Mouse (Mus musculus) MEL (cell line): Measurements from ENCODE around the gene Gabra5. TPM values are rescaled to one million over a fixed set of nuclear protein-coding genes. Genes with fewer than 3 reads are reported as not detected.

Source experiments
- DNase-seq: peaks from one replicate; pipeline ENCODE4 v3.0.0; 2011; ENCODE audit warnings: low read depth, low spot score
- H3K27ac ChIP-seq: 2 replicates; pipeline ENCODE4 v1.5.1; 2012; ENCODE audit warnings: low read depth, mild to moderate bottlenecking, control low read depth, low read length, moderate library complexity; ENCODE audit not compliant: control insufficient read depth
- H3K27me3 ChIP-seq, 2 experiments: fragments of 150-350 bp in 1 of 2; sonication (generic) in 1 of 2; 2 replicates each; pipeline ENCODE4 v1.6.1; 2012; ENCODE audit warnings: low read length in 2 of 2, mild to moderate bottlenecking in 2 of 2, improper control_type of control experiment in 1 of 2, moderate library complexity in 1 of 2; ENCODE audit not compliant: insufficient read depth in 2 of 2, control insufficient read depth in 1 of 2
- H3K36me3 ChIP-seq, 2 experiments: 2 replicates each; pipeline ENCODE4 v1.6.1; 2012 to 2014; ENCODE audit warnings: low read length in 2 of 2, improper control_type of control experiment in 1 of 2, inconsistent platforms in 1 of 2, mild to moderate bottlenecking in 1 of 2; ENCODE audit not compliant: insufficient read depth in 2 of 2, control insufficient read depth in 1 of 2
- H3K4me1 ChIP-seq, 2 experiments: fragments of 150-350 bp in 1 of 2; sonication (generic) in 1 of 2; 2 replicates each; pipeline ENCODE4 v1.6.1; 2012; ENCODE audit warnings: low read length in 2 of 2, improper control_type of control experiment in 1 of 2, mild to moderate bottlenecking in 1 of 2; ENCODE audit not compliant: insufficient read depth in 2 of 2, control insufficient read depth in 1 of 2
- H3K4me3 ChIP-seq, 2 experiments: fragments of 150-350 bp in 1 of 2; sonication (generic) in 1 of 2; 2 replicates each; pipeline ENCODE4 v1.5.1; 2012; ENCODE audit warnings: low read depth in 2 of 2, low read length in 2 of 2, mild to moderate bottlenecking in 2 of 2, moderate library complexity in 2 of 2, control low read depth in 1 of 2, improper control_type of control experiment in 1 of 2; ENCODE audit not compliant: control insufficient read depth in 1 of 2, insufficient read depth in 1 of 2
- H3K79me2 ChIP-seq: 2 replicates; pipeline ENCODE4 v1.6.1; 2012; ENCODE audit warnings: mild to moderate bottlenecking, low read length, moderate library complexity; ENCODE audit not compliant: control insufficient read depth, poor library complexity, insufficient read depth
- H3K9ac ChIP-seq: 2 replicates; pipeline ENCODE4 v1.6.1; 2012; ENCODE audit warnings: low read depth, mild to moderate bottlenecking, control low read depth, low read length, moderate library complexity; ENCODE audit not compliant: control insufficient read depth, poor library complexity, severe bottlenecking
- H3K9me3 ChIP-seq: fragments of 150-350 bp; sonication (generic); replicated peaks from 2 replicates; pipeline ENCODE4 v1.6.1; 2012; ENCODE audit warnings: mild to moderate bottlenecking, low read length, improper control_type of control experiment, moderate library complexity; ENCODE audit not compliant: insufficient read depth
- ELF1 ChIP-seq: IDR thresholded peaks from 2 replicates; pipeline ENCODE4 v1.6.1; 2014; ENCODE audit warnings: low read depth, mild to moderate bottlenecking, inconsistent platforms, low read length, improper control_type of control experiment, moderate library complexity
- EP300 ChIP-seq, 2 experiments: IDR thresholded peaks; 2 replicates each; pipeline ENCODE4 v1.6.1; 2011; ENCODE audit warnings: improper control_type of control experiment in 2 of 2, low read length in 2 of 2, low read depth in 1 of 2, mild to moderate bottlenecking in 1 of 2
- ETS1 ChIP-seq: IDR thresholded peaks from 2 replicates; pipeline ENCODE4 v1.6.1; 2012; ENCODE audit warnings: low read depth, mild to moderate bottlenecking, inconsistent platforms, low read length, improper control_type of control experiment, moderate library complexity
- HCFC1 ChIP-seq: IDR thresholded peaks from 2 replicates; pipeline ENCODE4 v1.6.1; 2012; ENCODE audit warnings: low read depth, mild to moderate bottlenecking, inconsistent platforms, low read length, improper control_type of control experiment, moderate library complexity
- JUND ChIP-seq: IDR thresholded peaks from 2 replicates; pipeline ENCODE4 v1.6.1; 2011; ENCODE audit warnings: low read depth, mild to moderate bottlenecking, improper control_type of control experiment, low read length
- KAT2A ChIP-seq: conservative IDR thresholded peaks from 2 replicates; pipeline ENCODE4 v1.6.1; 2012; ENCODE audit warnings: low read depth, low read length, improper control_type of control experiment, inconsistent platforms
- MAX ChIP-seq: IDR thresholded peaks from 2 replicates; pipeline ENCODE4 v1.6.1; 2011; ENCODE audit warnings: low read length, improper control_type of control experiment
- MAZ ChIP-seq: IDR thresholded peaks from 2 replicates; pipeline ENCODE4 v1.6.1; 2012; ENCODE audit warnings: low read depth, mild to moderate bottlenecking, inconsistent platforms, low read length, improper control_type of control experiment
- MEF2A ChIP-seq: IDR thresholded peaks from 2 replicates; pipeline ENCODE4 v1.6.1; 2014; ENCODE audit warnings: low read depth, mild to moderate bottlenecking, inconsistent platforms, low read length, improper control_type of control experiment; ENCODE audit not compliant: poor library complexity, insufficient replicate concordance, severe bottlenecking; ENCODE audit errors: extremely low read depth
- MXI1 ChIP-seq: IDR thresholded peaks from 2 replicates; pipeline ENCODE4 v1.6.1; 2011; ENCODE audit warnings: mild to moderate bottlenecking, low read depth, low read length, improper control_type of control experiment
- NELFE ChIP-seq: IDR thresholded peaks from 2 replicates; pipeline ENCODE4 v1.6.1; 2011; ENCODE audit warnings: low read depth, low read length, improper control_type of control experiment
- POLR2A ChIP-seq, 2 experiments: IDR thresholded peaks; 2 replicates each; pipeline ENCODE4 v1.6.1; 2011 to 2012; ENCODE audit warnings: low read length in 2 of 2, mild to moderate bottlenecking in 2 of 2, control low read depth in 1 of 2, improper control_type of control experiment in 1 of 2, low read depth in 1 of 2, moderate library complexity in 1 of 2; ENCODE audit not compliant: control insufficient read depth in 1 of 2, insufficient read depth in 1 of 2, poor library complexity in 1 of 2
- POLR2AphosphoS5 ChIP-seq: IDR thresholded peaks from 2 replicates; pipeline ENCODE4 v1.6.1; 2012; ENCODE audit warnings: low read depth, borderline replicate concordance, mild to moderate bottlenecking, inconsistent platforms, low read length, moderate library complexity, mixed read lengths
- RCOR1 ChIP-seq: IDR thresholded peaks from 2 replicates; pipeline ENCODE4 v1.6.1; 2012; ENCODE audit warnings: low read depth, mild to moderate bottlenecking, inconsistent platforms, low read length, improper control_type of control experiment
- TAL1 ChIP-seq: IDR thresholded peaks from 2 replicates; pipeline ENCODE4 v1.6.1; 2012; ENCODE audit warnings: mild to moderate bottlenecking, inconsistent platforms, low read length, moderate library complexity, mixed read lengths
- TCF12 ChIP-seq: IDR thresholded peaks from 2 replicates; pipeline ENCODE4 v1.6.1; 2014; ENCODE audit warnings: low read depth, mild to moderate bottlenecking, inconsistent platforms, low read length, improper control_type of control experiment, moderate library complexity
- UBTF ChIP-seq: IDR thresholded peaks from 2 replicates; pipeline ENCODE4 v1.6.1; 2012; ENCODE audit warnings: low read depth, mild to moderate bottlenecking, inconsistent platforms, low read length, improper control_type of control experiment, moderate library complexity, borderline replicate concordance; ENCODE audit not compliant: insufficient read depth
- ZC3H11A ChIP-seq: IDR thresholded peaks from 2 replicates; pipeline ENCODE4 v1.6.1; 2012; ENCODE audit warnings: low read depth, mild to moderate bottlenecking, inconsistent platforms, low read length, improper control_type of control experiment
- ZNF384 ChIP-seq: IDR thresholded peaks from 2 replicates; pipeline ENCODE4 v1.6.1; 2012; ENCODE audit warnings: low read depth, mild to moderate bottlenecking, inconsistent platforms, low read length, improper control_type of control experiment
- polyA plus RNA-seq, 2 experiments: library from polyadenylated mRNA; stranded (reverse) in 1 of 2; unstranded in 1 of 2; fragments of >175 nt in 1 of 2; fragments of >200 nt in 1 of 2; gene quantifications; 2 replicates each; pipeline versions ENCODE4 v1.2.1 to v1.2.4; 2012; ENCODE audit warnings: low replicate concordance in 2 of 2, low read depth in 1 of 2; ENCODE audit not compliant: insufficient read length in 2 of 2, insufficient read depth in 1 of 2, missing spikeins in 1 of 2
- total RNA-seq: library from RNA; depleted of rRNA; stranded (reverse); fragments of 300-350 nt; gene quantifications from 2 replicates; pipeline ENCODE4 v1.2.3, GENCODE M21; 2012

Gabra5 gene
- total and polyA plus RNA-seq, 3 experiments, result not detected

DNA sequence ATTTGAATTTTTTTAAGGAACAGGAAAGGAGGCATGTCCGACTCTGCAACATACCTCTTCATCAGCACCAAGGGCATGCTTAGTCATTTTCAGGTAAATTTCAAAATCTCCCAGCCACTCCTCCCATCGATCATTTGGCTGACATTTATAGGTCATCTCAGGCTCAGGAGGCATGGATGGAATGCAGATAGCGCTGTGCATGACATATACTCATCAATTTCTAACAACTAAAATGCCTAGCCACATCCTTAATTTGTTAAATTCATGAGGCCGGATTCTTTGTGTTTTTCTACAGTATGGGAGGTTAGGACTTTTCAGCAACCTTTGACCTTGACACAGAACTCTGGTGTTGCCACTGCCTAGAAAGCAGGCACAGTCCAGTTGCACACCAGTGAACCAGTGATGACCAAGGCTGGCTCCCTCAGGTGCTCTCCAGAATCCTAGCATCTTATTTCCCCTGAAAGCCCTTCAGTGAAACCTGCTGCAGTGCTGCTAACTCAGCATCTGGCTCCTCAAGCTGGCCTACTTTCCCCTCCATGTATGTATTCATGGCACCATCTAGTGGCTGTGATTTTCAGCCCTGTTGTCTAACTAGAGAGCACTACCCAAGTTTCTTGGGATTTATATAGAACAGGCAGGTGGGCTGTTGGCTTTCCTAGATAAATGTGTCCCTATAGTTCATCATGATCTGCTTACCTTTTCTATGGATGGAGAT, 35.9 kb downstream of the Gabra5 start:
- DNase-seq, result no peak
- H3K4me1 ChIP-seq, result no peaks in the 10 kb centered on the region
- H3K27me3 ChIP-seq, result no peaks in the 10 kb centered on the region
- no peak overlapping the region for H3K9ac ChIP-seq
- TF ChIP-seq MAZ (no peak), POLR2A (IDR thresholded peaks at IDR 0.05; ENCODE audit: control insufficient read depth in 1 of 2, insufficient read depth in 1 of 2, low read depth in 1 of 2, low read length in 2 of 2, poor library complexity in 1 of 2) (no peak), HCFC1 (no peak), EP300 (IDR thresholded peaks at IDR 0.05; ENCODE audit: low read depth in 1 of 2, low read length in 2 of 2) (no peak), JUND (no peak), ZNF384 (no peak), MAX (no peak), ZC3H11A (no peak), MXI1 (no peak), TCF12 (no peak), TAL1 (no peak)
- no peak overlapping the region for H3K4me3 ChIP-seq
- no peaks in the 10 kb centered on the region for H3K9me3 ChIP-seq
- no peaks in the 10 kb centered on the region for H3K36me3 ChIP-seq
- H3K27ac ChIP-seq, result no peak overlapping the region
- H3K79me2 ChIP-seq, result no peaks in the 10 kb centered on the region

DNA sequence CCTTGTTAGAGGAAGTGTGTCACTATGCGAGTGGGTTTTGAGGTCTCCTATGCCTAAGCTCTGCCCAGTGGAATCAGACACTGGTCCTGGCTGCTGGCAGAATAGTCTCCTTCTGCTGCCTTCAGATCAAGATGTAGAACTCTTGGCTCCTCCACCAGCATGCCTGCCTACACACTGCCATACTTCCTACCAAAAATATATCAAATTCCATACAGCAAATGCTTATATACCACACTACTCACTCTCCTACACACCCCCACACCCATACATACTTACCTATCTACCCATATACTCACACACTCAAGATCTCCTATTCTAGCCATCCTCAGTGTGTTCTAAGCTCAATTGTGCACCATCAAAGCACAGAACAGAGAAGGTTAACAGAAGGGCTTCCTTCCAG, 38.5 kb downstream of the Gabra5 start:
- H3K4me1 ChIP-seq, result no peaks in the 10 kb centered on the region
- DNase-seq, result no peak
- TF ChIP-seq POLR2A (IDR thresholded peaks at IDR 0.05; ENCODE audit: control insufficient read depth in 1 of 2, insufficient read depth in 1 of 2, low read depth in 1 of 2, low read length in 2 of 2, poor library complexity in 1 of 2) (no peak), ZNF384 (no peak), ELF1 (no peak), RCOR1 (no peak), EP300 (IDR thresholded peaks at IDR 0.05; ENCODE audit: low read depth in 1 of 2, low read length in 2 of 2) (no peak), UBTF (no peak), NELFE (no peak), MEF2A (no peak), POLR2AphosphoS5 (no peak), ETS1 (no peak), KAT2A (no peak)
- no peaks in the 10 kb centered on the region for H3K36me3 ChIP-seq
- no peak overlapping the region for H3K27ac ChIP-seq
- H3K9ac ChIP-seq, result no peak overlapping the region
- H3K27me3 ChIP-seq, result no peaks in the 10 kb centered on the region
- no peaks in the 10 kb centered on the region for H3K79me2 ChIP-seq
- H3K4me3 ChIP-seq, result no peak overlapping the region
- H3K9me3 ChIP-seq, result no peaks in the 10 kb centered on the region
